Mouse (Mus musculus): Measurements from ENCODE around the gene Vps33a. TPM values are rescaled to one million over a fixed set of nuclear protein-coding genes. Genes with fewer than 3 reads are reported as not detected.

Gene Vps33a
- total RNA-seq (2014; fragmentation: Nextera tagmentation) (23.1 and 39.0 TPM in 2 replicates), total RNA-seq (2017) (21.7 and 23.9 TPM in 2 replicates)

- peak; percentile 96 for ATAC-seq (replicated peaks; ENCODE audit: poor library complexity, severe bottlenecking)
These were observed at the start of gene Vps33a for GRCm38 (mm10) chr5:123572357-123573186. Vps33a (minus strand) TSS chr5:123573038.

GRCm38 (mm10) chr5:123622421-123622820 lies 49.6 kb upstream of the Vps33a start:
- ATAC-seq (replicated peaks; ENCODE audit: poor library complexity, severe bottlenecking) = no peak

- peak; percentile 46; the same call in 1 of the 2 replicates for ATAC-seq (replicated peaks; ENCODE audit: poor library complexity, severe bottlenecking)
These were observed 45.7 kb upstream of the Vps33a start for GRCm38 (mm10) chr5:123618558-123618957.

GRCm38 (mm10) chr5:123614246-123614645 lies 41.4 kb upstream of the Vps33a start:
- no peak for ATAC-seq (replicated peaks; ENCODE audit: poor library complexity, severe bottlenecking)

- ATAC-seq (replicated peaks; ENCODE audit: poor library complexity, severe bottlenecking) = peak; percentile 87
These were observed 37.0 kb upstream of the Vps33a start for GRCm38 (mm10) chr5:123609843-123610242.

- ATAC-seq (replicated peaks; ENCODE audit: poor library complexity, severe bottlenecking) = no peak
These were observed 36.6 kb upstream of the Vps33a start for GRCm38 (mm10) chr5:123609416-123609815.

- ATAC-seq (replicated peaks; ENCODE audit: poor library complexity, severe bottlenecking) = no peak
These were observed 34.4 kb upstream of the Vps33a start for GRCm38 (mm10) chr5:123607211-123607669.

- ATAC-seq (replicated peaks; ENCODE audit: poor library complexity, severe bottlenecking) = no peak
These were observed 30.7 kb upstream of the Vps33a start for GRCm38 (mm10) chr5:123603496-123603895.

GRCm38 (mm10) chr5:123602174-123602573 lies 29.3 kb upstream of the Vps33a start:
- ATAC-seq (replicated peaks; ENCODE audit: poor library complexity, severe bottlenecking) = no peak

GRCm38 (mm10) chr5:123599319-123599718 lies 26.5 kb upstream of the Vps33a start:
- no peak for ATAC-seq (replicated peaks; ENCODE audit: poor library complexity, severe bottlenecking)

- ATAC-seq (replicated peaks; ENCODE audit: poor library complexity, severe bottlenecking) = no peak
These were observed 20.9 kb upstream of the Vps33a start for GRCm38 (mm10) chr5:123593622-123594280.

GRCm38 (mm10) chr5:123580043-123580442 lies 7.2 kb upstream of the Vps33a start:
- ATAC-seq (replicated peaks; ENCODE audit: poor library complexity, severe bottlenecking) = peak; percentile 74

- no peak for ATAC-seq (replicated peaks; ENCODE audit: poor library complexity, severe bottlenecking)
These were observed 3.9 kb upstream of the Vps33a start for GRCm38 (mm10) chr5:123576696-123577095.

GRCm38 (mm10) chr5:123573362-123573761 lies 524 bp upstream of the Vps33a start:
- ATAC-seq (replicated peaks; ENCODE audit: poor library complexity, severe bottlenecking) = no peak

- no peak for ATAC-seq (replicated peaks; ENCODE audit: poor library complexity, severe bottlenecking)
These were observed 11.7 kb downstream of the Vps33a start for GRCm38 (mm10) chr5:123561128-123561527.

- ATAC-seq (replicated peaks; ENCODE audit: poor library complexity, severe bottlenecking) = no peak
These were observed 13.2 kb downstream of the Vps33a start for GRCm38 (mm10) chr5:123559588-123559987.

- no peak for ATAC-seq (replicated peaks; ENCODE audit: poor library complexity, severe bottlenecking)
These were observed 16.4 kb downstream of the Vps33a start for GRCm38 (mm10) chr5:123556451-123556850.

GRCm38 (mm10) chr5:123555693-123556092 lies 17.1 kb downstream of the Vps33a start:
- no peak for ATAC-seq (replicated peaks; ENCODE audit: poor library complexity, severe bottlenecking)

- ATAC-seq (replicated peaks; ENCODE audit: poor library complexity, severe bottlenecking) = no peak
These were observed 39.0 kb downstream of the Vps33a start for GRCm38 (mm10) chr5:123533801-123534200.

- ATAC-seq (replicated peaks; ENCODE audit: poor library complexity, severe bottlenecking) = no peak
These were observed 42.8 kb downstream of the Vps33a start for GRCm38 (mm10) chr5:123530056-123530455.

GRCm38 (mm10) chr5:123528641-123529040 lies 44.2 kb downstream of the Vps33a start:
- ATAC-seq (replicated peaks; ENCODE audit: poor library complexity, severe bottlenecking) = no peak

Data from granulocyte monocyte progenitor cell, adult 5-6 weeks (primary cell).